Mouse (Mus musculus): ENCODE data around the gene Gm7971.
"Not testable (repeated sequence)": the region's sequence is repeated elsewhere in the genome, so short reads cannot be mapped to it uniquely, and the experiment has no call there.

Gene Gm7971

GRCm38 (mm10) chr5:95594775-95595174 lies at the start of gene Gm7971:
TSS of gene Gm7971 (minus strand) at chr5:95594875.
- CTCF ChIA-PET = not testable (repeated sequence)
